Mouse (Mus musculus) embryonic facial prominence, embryonic 10.5 days (tissue): ENCODE measurements around the gene 1700017B05Rik. TPM values are rescaled to one million over a fixed set of nuclear protein-coding genes. Genes with fewer than 3 reads are reported as not detected.
"Not testable (repeated sequence)": the region's sequence is repeated elsewhere in the genome, so short reads cannot be mapped to it uniquely, and the experiment has no call there.

Source experiments
- DNase-seq: peaks from one replicate; pipeline ENCODE4 v3.0.0-alpha.2; 2017; ENCODE audit warnings: low spot score
- H3K27ac ChIP-seq: fragments of 300-500 bp; sonication (generic); replicated peaks from 2 replicates; pipeline ENCODE4 v1.5.1; 2016; ENCODE audit warnings: mild to moderate bottlenecking
- H3K27me3 ChIP-seq: fragments of 300-500 bp; sonication (generic); replicated peaks from 2 replicates; pipeline ENCODE4 v1.6.1; 2016; ENCODE audit warnings: low read depth, mild to moderate bottlenecking; ENCODE audit not compliant: poor library complexity, severe bottlenecking
- H3K36me3 ChIP-seq: fragments of 300-500 bp; sonication (generic); replicated peaks from 2 replicates; pipeline ENCODE4 v1.6.1; 2016; ENCODE audit warnings: mild to moderate bottlenecking, moderate library complexity
- H3K4me1 ChIP-seq: fragments of 300-500 bp; sonication (generic); 2 replicates; pipeline ENCODE4 v1.6.1; 2016
- H3K4me3 ChIP-seq: fragments of 300-500 bp; sonication (generic); 2 replicates; pipeline ENCODE4 v1.5.1; 2016; ENCODE audit warnings: mild to moderate bottlenecking, moderate library complexity
- H3K9me3 ChIP-seq: fragments of 300-500 bp; sonication (generic); 2 replicates; pipeline ENCODE4 v1.6.1; 2016; ENCODE audit warnings: mild to moderate bottlenecking
- WGBS: fragments of 180-500 bp; shearing (Covaris S2); methylation state at CpG from one replicate; pipeline ENCODE4 v1.1.7; 2016; 5-methylcytosine and 5-hydroxymethylcytosine counted together
- polyA plus RNA-seq: library from polyadenylated mRNA; unstranded; fragments of >200 nt; fragmentation: Nextera tagmentation; extraction: Ambion mirVana; gene quantifications from 2 replicates; pipeline ENCODE4 v1.2.1, GENCODE M21; 2016

1700017B05Rik gene
- polyA plus RNA-seq, 1 experiment from 2014 or later = 16.8 TPM

GRCm38 (mm10) chr9:57220356-57220755, 42.1 kb downstream of the 1700017B05Rik start:
- 0 out of 2 replicates have a peak, but pooled peaks cover 2% of the 10 kb centered on the region for H3K9me3 ChIP-seq
- no peak overlapping the region for H3K27ac ChIP-seq
- peak; percentile 58 for DNase-seq
- no peak overlapping the region for H3K4me3 ChIP-seq
- 24% methylated on average over 6 of the region's 6 CpGs for WGBS
- H3K4me1 ChIP-seq = no peaks in the 10 kb centered on the region
- no peaks in the 10 kb centered on the region for H3K36me3 ChIP-seq
- no peaks in the 10 kb centered on the region for H3K27me3 ChIP-seq

GRCm38 (mm10) chr9:57219511-57219910, 42.9 kb downstream of the 1700017B05Rik start:
- 0 out of 2 replicates have a peak, but pooled peaks cover 2% of the 10 kb centered on the region for H3K9me3 ChIP-seq
- H3K4me1 ChIP-seq = no peaks in the 10 kb centered on the region
- H3K36me3 ChIP-seq = no peaks in the 10 kb centered on the region
- H3K27me3 ChIP-seq = no peaks in the 10 kb centered on the region
- 97% methylated on average over 1 of the region's 1 CpGs for WGBS
- H3K27ac ChIP-seq = no peak overlapping the region
- no peak for DNase-seq
- H3K4me3 ChIP-seq = no peak overlapping the region

- H3K9me3 ChIP-seq = 0 out of 2 replicates have a peak, but pooled peaks cover 2% of the 10 kb centered on the region
- no peak overlapping the region for H3K27ac ChIP-seq
- 87% methylated on average over 5 of the region's 5 CpGs for WGBS
- H3K27me3 ChIP-seq = no peaks in the 10 kb centered on the region
- no peaks in the 10 kb centered on the region for H3K4me1 ChIP-seq
- H3K36me3 ChIP-seq = no peaks in the 10 kb centered on the region
- DNase-seq = no peak
- H3K4me3 ChIP-seq = no peak overlapping the region
These were observed 43.6 kb downstream of the 1700017B05Rik start for GRCm38 (mm10) chr9:57218776-57219175.

- no peaks in the 10 kb centered on the region for H3K4me1 ChIP-seq
- no peaks in the 10 kb centered on the region for H3K36me3 ChIP-seq
- no peak overlapping the region for H3K4me3 ChIP-seq
- no peaks in the 10 kb centered on the region for H3K27me3 ChIP-seq
- H3K27ac ChIP-seq = no peak overlapping the region
- 75% methylated on average over 6 of the region's 6 CpGs for WGBS
- DNase-seq = no peak
- no peaks in the 10 kb centered on the region for H3K9me3 ChIP-seq
These were observed 45.2 kb downstream of the 1700017B05Rik start for GRCm38 (mm10) chr9:57217220-57217619.

- Histone ChIP-seq H3K4me3 (no peak overlapping the region), H3K27ac (no peak overlapping the region), H3K36me3 (no peaks in the 10 kb centered on the region), H3K27me3 (no peaks in the 10 kb centered on the region), H3K4me1 (no peaks in the 10 kb centered on the region), H3K9me3 (no peaks in the 10 kb centered on the region)
- DNase-seq = no peak
- WGBS = 82% methylated on average over 6 of the region's 6 CpGs
These were observed 47.9 kb downstream of the 1700017B05Rik start for GRCm38 (mm10) chr9:57214500-57214899.

- no peak overlapping the region for H3K4me3 ChIP-seq
- no peak overlapping the region for H3K27ac ChIP-seq
- no peaks in the 10 kb centered on the region for H3K4me1 ChIP-seq
- no peaks in the 10 kb centered on the region for H3K27me3 ChIP-seq
- DNase-seq = no peak
- no peaks in the 10 kb centered on the region for H3K9me3 ChIP-seq
- WGBS = 75% methylated on average over 9 of the region's 9 CpGs
- H3K36me3 ChIP-seq = no peaks in the 10 kb centered on the region
These were observed 49.8 kb downstream of the 1700017B05Rik start for GRCm38 (mm10) chr9:57212448-57213222.

GRCm38 (mm10) chr9:57209316-57209715, 53.1 kb downstream of the 1700017B05Rik start:
- Histone ChIP-seq H3K36me3 (no peaks in the 10 kb centered on the region), H3K27me3 (no peaks in the 10 kb centered on the region), H3K4me3 (no peak overlapping the region), H3K4me1 (no peaks in the 10 kb centered on the region), H3K27ac (no peak overlapping the region), H3K9me3 (no peaks in the 10 kb centered on the region)
- WGBS = 32% methylated on average over 3 of the region's 3 CpGs
- DNase-seq = peak; percentile 43

GRCm38 (mm10) chr9:57206896-57207295, 55.5 kb downstream of the 1700017B05Rik start:
- Histone ChIP-seq H3K9me3 (no peaks in the 10 kb centered on the region), H3K4me3 (no peak overlapping the region), H3K27me3 (no peaks in the 10 kb centered on the region), H3K4me1 (no peaks in the 10 kb centered on the region), H3K27ac (no peak overlapping the region), H3K36me3 (no peaks in the 10 kb centered on the region)
- no peak for DNase-seq
- 82% methylated on average over 2 of the region's 2 CpGs for WGBS

- H3K27me3 ChIP-seq, H3K36me3 ChIP-seq, DNase-seq, H3K4me1 ChIP-seq, H3K27ac ChIP-seq, H3K9me3 ChIP-seq, H3K4me3 ChIP-seq: not testable (repeated sequence)
- WGBS = 91% methylated on average over 13 of the region's 13 CpGs
These were observed 58.8 kb downstream of the 1700017B05Rik start for GRCm38 (mm10) chr9:57203571-57203970.

Other genes starting within 250 kb of the 1700017B05Rik start
- 62.7 and 62.9 TPM in 2 replicates for gene Sin3a, start 190.6 kb downstream of the 1700017B05Rik start, polyA plus RNA-seq
- gene Man2c1, start 131.9 kb downstream of the 1700017B05Rik start, polyA plus RNA-seq = 62.1 and 67.9 TPM in 2 replicates
- 5.7 and 5.8 TPM in 2 replicates for gene Neil1, start 114.3 kb downstream of the 1700017B05Rik start, polyA plus RNA-seq
- 99.9 and 105 TPM in 2 replicates for gene Commd4, start 104.3 kb downstream of the 1700017B05Rik start, polyA plus RNA-seq
- gene Trcg1, start 26.1 kb downstream of the 1700017B05Rik start, polyA plus RNA-seq = 0.07 TPM in 1 of 2 replicates, not detected in the other
- gene Ppcdc, start 177.5 kb upstream of the 1700017B05Rik start, polyA plus RNA-seq = 20.8 and 25.4 TPM in 2 replicates
- 9.3 and 9.6 TPM in 2 replicates for gene Scamp5, start 205.4 kb upstream of the 1700017B05Rik start, polyA plus RNA-seq
- gene Rpp25, start 241.4 kb upstream of the 1700017B05Rik start, polyA plus RNA-seq = 1.6 and 1.7 TPM in 2 replicates